Mouse (Mus musculus) activated CD4-positive, CD25-positive, alpha-beta regulatory T cell, adult 4 months (primary cell): Measurements from ENCODE around the gene Capza1. TPM values are rescaled to one million over a fixed set of nuclear protein-coding genes. Genes with fewer than 3 reads are reported as not detected.
A peak's percentile ranks its signal among the peaks of the same experiment; 100 is the strongest.
"Not testable (repeated sequence)": the region's sequence is repeated elsewhere in the genome, so short reads cannot be mapped to it uniquely, and the experiment has no call there.

Experiments
- ATAC-seq: one replicate; pipeline ENCODE4 v1.8.0; 2017
- polyA plus RNA-seq, 2 experiments: library from polyadenylated mRNA; unstranded; fragments of 100-300 nt; shearing (Covaris generic); gene quantifications; one replicate each; pipeline ENCODE4 v1.2.1; 2017

Gene Capza1
- polyA plus RNA-seq, 2 experiments from 2014 or later: 321 to 578 TPM

DNA sequence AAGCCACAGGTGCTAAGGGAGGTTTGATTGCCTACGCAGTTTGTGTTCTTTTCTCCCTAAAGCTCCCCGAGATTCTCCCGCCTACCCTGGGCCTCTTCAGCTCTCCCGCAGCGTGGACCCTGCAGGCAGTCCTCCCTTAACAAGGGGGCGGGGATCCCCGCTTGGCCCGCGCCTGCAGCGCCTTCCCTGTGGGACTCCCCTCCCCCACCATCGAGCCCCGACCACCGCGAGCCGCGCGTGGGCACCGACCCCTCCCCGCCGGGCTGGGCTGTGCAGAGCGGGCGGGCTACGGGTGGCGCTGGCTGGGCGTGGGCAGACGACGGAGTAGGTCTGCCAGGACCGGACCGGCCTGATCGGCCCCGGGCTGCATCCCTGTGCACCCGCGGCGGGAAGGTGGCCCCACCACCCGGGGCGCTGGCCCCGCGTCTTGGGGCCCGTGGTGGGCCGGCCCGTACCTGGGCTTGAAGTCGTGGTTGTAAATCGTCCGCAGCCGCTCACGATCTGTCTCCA lies 46.8 kb downstream of the Capza1 start:
- ATAC-seq: peak; percentile 21

DNA sequence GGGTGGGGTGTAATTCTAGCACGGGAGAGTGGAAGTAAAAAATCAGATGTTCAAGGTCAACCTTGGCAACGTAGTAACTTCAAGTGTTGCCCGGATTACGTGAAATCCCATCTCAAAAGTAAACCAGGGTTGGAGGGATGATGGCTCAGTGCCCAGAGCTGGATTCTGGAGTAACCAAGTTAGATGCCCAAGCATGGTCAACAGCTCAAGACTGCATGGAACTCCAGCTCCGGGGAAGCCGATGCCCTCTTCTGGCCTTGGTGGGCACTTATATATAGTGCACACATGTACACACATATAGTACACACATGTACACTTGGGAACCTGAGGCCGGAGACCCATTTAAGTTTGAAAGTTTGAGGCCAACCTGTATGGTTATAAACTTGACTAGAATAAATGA lies 48.2 kb downstream of the Capza1 start:
- ATAC-seq: no peak

DNA sequence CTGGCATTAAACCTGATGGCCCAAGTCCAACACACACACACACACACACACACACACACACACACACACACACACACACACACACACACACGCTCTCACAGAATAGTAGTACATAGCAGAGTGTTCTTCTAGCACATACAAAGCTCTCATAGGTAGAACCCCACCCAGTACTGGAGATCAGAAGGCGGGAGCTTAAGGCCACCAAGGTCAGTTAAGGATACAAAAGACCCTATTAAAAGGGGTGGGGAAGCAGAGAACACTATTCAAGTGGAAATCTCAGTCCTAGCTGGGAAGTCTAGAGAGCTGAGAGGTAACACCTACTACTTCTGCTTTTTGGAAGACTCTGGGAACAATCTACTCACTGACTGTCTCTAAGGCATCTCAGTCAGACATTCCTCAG lies 49.0 kb downstream of the Capza1 start:
- no peak for ATAC-seq

DNA sequence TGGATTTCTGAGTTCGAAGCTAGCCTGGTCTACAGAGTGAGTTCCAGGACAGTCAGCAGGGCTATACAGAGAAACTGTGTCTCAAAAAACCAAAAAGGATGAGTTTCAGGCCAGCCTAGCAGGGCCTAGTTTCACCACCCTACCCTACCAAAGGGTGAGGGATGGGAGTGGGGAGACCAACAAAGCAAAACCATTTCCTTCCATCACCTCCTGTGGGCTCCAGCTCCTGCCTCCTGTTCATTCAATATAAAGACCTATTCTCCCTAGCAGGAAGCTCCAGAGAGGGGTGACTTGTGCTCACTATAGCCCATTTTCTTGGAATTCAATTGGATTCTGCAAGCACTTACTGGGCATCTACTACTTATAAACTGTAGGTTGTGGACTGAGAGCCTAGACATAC lies 49.6 kb downstream of the Capza1 start:
- ATAC-seq: no peak

DNA sequence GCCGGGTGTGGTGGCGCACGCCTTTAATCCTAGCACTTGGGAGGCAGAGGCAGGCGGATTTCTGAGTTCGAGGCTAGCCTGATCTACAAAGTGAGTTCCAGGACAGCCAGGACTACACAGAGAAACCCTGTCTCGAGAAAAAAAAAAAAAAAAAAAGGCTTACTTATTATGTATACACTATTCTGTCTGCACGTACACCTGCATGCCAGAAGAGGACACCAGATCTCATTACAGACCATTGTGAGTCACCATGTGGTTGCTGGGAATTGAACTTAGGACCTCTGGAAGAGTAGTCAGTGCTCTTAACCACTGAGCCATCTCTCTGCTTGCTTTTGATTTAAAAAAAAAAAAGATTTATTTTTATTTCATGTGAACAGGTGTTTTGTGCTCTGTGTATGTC lies 51.1 kb downstream of the Capza1 start:
- not testable (repeated sequence) for ATAC-seq

DNA sequence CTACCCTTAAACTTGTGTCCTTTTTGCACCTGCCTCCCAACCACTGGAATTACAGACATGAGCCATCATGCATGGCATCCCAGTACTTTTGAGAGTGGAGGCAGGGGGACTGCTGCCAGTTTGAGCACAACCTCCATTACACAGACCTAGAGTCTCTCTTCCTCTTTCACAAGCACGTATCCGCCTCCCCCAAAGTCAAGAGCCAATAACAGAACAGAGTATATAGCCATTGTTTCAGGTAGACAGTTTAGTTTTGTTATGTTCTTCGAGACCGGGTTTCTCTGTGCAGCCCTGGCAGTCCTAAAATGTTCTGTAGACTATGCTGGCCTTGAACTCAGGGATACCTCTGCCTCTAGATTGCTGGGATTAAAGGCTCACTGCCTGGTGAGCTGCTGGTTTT lies 52.1 kb downstream of the Capza1 start:
- ATAC-seq: no peak

DNA sequence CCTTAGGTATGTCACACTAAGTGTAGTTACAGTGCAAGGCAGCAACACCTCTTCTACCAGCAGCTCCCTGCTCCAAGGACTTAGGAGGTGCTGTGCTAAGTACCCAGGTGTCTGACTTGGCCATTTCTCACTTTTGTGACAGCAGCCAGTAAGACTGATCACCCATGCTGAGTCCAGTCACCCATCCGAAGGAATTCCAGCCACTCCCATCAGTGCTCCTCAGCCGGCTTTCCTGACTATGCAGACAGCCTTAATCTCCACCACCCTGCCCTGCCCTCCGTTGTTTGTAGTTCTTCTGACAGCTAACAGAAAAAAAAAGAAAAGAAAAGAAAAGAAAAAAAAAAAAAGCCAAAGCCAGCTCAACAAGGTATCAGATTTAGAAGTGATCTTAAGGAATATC lies 52.6 kb downstream of the Capza1 start:
- no peak for ATAC-seq

DNA sequence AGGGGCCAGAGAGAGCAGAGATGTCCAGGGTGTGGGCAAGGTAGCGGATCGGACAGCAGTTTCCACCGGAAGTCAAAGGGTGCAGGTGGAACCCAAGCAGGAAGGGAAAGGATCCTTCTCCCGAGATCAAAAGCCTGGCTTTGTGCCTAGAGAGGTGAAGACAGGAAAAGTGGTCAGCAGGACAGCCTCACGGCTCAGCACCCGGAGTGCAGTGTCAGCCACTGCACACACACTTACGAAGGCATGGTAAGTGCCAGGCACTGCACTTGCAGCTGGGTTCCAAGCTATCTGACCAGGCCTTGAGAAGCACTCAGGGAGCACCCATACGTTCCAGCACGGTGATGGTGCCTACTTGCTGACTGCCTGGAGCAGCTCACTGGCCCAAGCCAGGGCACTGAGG lies 58.8 kb downstream of the Capza1 start:
- ATAC-seq: no peak

DNA sequence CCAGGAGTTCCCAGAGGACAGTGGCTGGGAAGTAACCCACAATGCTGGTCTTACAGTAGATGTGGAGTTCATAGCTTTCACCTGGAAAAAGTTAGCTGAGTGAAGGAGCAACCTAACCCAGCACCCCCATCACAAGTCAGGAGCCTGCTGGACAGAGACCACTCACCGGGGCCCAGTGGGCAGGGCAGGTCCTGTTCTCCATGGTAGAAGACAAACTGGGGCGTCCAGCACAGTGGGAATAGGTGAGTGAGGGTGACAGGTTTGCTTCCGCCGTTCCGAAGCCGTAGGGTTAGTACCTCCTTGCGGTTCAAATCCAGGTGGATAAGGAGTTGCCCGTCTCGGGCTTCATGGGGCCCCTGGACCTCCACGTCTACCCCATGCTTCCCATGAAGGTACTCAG lies 60.0 kb downstream of the Capza1 start:
- ATAC-seq: no peak

DNA sequence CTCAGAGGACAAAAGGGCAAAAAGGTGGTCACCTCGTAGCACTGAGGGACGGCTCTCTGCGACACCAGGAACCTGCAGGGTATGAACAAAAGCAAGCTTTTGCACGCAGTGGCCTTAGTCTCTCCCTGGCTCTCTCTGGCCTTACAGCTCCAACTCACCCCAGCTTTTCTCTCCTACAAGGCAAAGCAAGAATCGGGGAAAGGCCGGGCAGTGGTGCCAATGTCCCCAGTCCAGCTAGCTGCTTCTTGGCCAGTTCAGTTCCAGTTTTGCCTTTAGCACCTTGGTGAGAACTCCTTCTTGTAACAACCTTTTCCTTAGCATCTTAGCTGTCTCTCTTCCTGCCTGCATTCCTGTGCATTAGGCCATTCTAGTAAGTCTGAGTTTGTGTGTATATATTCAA lies 62.8 kb downstream of the Capza1 start:
- ATAC-seq: no peak

DNA sequence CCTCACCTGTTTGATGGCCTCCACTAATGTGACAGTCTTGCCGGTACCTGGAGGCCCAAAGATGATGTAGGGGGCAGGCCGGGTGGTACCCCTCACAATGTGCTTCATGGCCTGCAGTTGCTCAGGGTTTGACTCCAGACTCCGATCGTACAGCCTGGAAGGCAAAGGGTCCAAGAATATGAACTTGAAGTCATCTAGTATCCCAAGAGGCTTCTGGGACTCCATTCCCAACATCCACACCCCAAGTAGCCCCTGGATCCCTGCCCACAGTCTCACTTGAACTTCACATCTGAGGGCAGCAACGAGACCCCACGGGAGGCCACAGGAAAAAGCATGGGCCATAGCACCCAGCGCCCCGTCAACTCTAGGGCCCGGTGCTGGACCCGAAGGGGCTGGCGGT lies 63.6 kb downstream of the Capza1 start:
- ATAC-seq: no peak

DNA sequence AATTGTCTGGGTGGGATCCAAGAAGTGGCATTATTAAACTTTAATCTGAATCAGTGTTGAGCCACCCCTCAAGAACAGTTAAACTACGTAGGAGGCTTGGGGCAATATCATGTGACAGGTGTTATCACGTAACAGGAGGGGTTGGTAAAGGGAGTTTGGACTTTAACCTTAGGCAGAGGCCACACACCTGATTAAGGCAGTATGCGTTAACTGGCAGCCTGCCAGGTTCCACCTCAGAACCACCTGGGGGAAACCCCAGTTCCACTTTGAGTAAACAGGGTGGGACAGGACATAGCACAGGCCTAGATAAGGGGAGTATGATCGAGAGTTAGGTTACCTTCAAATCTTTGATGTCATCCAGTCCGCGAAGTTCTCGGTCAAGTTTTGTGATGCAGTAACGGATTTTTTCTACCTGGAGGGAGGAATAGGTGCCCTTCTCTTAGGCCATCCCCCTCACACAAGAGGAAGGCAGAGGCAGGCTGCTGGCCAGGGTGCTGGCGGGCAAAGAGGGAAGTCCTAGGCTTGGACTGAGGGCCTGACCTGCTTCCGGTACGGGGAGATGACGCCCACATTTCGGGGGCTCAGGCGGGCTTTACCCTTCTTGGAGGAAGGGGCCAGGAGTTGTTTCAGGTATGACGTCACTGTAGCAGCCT lies 67.7 kb downstream of the Capza1 start:
- peak; percentile 77 for ATAC-seq

DNA sequence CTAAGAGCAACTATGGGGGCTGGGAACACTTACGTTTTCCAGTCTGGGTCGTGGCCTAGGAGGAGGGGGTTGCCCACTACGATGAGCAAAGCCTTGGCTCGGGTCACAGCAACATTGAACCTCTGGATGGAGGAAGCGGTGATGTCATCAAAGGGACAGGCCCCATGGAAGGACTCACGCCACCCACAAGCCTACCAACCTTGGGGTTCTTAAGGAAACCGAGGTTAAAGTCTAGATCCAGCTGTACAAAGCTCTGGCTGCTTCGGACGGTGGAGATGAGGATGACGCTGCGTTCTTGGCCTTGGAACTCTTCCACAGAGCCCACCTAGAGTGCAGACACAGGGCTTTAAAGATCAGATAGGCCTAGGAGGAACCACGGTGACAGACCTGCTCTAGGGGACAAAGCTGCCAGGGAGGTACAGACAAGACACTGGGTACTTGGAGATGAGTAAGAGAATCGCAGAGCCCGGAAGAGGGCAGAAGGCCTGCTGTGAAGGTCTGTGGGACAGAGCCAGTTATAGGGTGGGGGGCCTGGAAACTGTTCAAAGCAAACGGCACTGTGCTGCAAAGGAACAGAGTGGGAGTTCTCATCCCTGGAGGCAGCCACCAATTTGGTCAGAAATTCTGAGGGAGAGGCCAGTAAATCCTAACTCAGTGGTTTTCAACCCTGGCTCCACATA lies 68.5 kb downstream of the Capza1 start:
- ATAC-seq: no peak

DNA sequence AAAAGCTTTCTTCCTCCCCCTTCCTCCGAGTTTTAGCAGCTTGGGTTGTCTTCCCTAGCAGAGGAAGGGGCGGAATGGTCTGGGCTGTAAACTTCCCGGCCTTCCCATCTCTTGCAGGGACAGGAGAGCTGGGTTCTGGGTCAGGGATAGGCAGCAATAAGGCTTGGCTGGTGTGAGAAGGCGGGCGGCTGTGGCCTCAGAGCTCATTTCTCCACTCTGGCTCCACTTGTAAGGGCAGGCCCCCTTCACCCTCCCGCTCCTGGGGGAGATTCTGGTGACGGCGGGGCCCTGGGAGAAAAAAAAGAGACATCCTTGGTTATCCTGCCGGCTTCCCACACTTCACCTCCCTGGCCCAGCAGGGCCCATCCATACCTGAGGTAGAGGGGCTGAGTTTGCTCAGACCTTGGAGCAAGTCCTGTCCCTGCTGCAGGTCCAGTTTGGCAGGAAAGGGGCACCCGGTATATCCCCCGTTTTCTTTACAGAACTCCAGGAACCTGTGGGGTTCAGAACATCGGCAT lies 69.3 kb downstream of the Capza1 start:
- no peak for ATAC-seq

DNA sequence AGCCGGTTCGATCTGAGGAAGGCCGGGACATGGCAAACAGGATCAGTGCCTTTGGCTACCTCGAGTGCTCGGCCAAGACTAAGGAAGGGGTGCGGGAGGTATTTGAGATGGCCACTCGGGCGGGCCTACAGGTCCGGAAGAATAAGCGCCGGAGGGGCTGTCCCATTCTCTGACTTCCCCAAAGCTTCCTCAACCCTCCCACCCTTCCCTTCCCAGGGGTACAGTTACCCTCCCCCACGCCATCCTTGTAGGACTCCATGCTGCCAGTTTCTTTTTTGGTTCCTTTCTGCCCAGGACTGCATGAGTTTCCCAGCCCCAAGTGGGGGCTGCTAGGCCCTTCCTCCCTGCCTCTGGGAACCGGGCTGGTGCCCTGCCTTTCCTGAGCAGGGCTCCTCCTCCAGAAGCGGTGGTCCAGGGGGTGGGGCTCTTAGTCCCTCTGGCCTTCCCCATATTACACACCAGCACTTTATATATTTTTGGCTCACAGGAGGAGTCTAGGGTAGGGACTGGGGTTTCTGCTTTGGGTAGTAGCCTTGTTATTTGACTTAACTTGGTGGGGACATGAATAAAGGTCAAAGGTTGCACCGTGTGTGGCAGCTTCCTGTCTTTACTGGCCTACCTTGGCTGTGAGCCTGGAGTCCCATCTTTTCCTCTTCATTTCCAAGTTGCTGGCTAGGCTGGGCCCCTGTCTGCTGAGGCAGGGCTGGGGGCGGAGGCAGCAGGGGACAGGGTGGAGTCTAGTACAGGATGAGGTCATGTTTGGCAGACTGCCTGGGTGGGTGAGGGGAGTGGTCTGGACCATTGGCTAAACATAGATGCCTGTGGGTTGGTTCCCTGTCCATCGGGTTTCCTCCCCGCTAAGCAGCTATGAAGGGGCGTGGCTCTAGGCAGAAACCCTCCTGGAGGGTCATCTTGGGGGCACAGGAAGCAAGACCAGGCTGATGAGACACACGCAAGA lies 70.2 kb downstream of the Capza1 start:
- peak; percentile 30 for ATAC-seq

DNA sequence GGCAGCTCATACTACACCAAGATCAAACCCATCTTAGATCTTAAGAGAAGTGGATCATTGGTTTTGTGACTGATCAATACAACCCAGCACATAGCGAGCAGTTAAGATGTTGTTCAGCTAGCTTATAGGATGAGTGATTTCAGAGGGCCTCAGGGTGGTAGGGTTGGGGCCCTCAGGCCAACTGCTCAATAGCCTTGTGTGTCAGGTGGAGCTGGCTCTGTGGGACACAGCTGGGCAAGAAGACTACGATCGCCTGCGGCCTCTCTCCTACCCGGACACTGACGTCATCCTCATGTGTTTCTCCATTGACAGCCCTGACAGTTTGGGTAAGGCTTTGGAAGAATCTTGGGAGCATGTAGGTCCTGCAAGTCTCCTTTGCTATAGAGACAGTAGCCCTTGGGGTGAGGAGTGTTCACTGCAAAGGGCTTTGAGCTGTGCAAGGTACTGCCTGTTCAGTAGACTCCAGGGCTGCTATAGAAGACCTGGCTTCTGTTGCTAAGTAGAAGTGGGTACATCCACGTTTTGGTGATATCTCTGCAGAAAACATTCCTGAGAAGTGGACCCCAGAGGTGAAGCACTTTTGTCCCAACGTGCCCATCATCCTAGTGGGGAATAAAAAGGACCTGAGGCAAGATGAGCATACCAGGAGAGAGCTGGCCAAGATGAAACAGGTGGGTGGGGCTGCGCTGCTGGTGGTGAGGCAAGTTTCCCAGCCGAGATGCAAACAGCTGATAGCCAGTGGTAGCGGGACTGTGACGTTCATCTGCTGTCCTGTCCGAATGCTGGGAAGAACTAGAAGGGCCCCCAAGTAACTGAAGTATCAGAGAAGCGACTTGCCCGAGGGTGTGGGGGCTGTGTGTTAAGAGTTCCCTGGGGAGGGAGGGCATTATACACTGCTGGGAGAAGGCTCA lies 71.7 kb downstream of the Capza1 start:
- ATAC-seq: no peak

DNA sequence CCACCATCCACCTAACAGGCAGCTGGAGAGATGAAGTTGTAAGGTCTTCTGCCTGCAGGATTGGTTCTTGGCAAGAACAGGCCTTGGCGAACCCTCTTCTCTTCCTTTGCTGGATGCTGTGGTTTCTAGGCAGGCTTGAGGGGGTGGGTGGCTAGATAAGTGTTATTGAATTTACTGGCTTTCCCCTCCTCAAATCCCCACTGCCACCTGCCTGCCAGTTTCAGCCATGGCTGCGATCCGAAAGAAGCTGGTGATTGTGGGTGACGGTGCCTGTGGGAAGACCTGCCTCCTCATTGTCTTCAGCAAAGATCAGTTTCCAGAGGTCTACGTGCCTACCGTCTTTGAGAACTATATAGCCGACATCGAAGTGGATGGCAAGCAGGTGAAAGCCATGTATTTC lies 72.6 kb downstream of the Capza1 start:
- no peak for ATAC-seq

DNA sequence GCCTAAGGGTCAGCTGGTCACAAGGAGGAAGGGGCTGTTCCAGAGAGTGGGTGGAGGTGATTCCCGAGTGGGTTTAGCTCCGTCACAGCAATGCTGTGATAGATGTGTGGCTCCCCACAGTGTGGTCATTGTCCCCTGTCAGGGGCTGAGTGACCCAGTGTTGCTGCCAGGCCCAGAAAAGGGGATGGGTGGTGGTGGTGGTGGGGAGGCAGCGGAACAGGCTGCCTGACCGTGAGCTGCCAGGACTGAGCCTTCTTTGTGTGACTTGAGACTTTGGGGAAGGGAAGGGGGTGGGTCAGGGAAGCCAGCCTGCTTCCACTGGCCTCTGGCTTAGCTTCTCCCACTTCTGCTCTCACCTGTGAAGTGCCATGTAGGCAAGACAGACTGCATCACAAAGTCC lies 73.3 kb downstream of the Capza1 start:
- ATAC-seq: no peak

DNA sequence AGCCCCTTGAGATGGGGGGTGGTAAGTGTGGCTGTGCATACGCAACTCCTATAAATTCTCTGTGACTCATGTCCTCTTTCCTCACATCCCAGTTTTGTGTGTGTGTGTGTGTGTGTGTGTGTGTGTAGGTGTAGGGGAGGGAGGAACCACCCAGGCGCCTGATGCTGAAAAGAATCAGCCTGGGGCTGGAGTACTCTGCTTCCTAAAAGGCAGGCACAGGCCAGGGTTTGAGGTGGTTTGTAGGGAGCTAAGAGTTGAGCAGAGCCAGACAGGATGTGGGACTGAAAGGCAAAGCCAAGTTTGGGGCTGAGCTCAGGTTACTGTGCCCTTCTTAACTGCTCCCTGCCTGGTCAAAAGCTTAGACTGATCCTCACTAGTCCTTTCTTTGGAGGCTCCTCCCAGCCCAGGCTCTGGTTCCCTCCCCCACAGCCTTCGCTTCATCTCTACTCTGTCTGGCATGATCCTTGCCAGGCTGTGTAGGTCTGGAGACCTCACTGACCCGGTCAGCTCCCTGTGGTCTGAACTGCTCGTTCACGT lies 73.8 kb downstream of the Capza1 start:
- ATAC-seq: no peak

DNA sequence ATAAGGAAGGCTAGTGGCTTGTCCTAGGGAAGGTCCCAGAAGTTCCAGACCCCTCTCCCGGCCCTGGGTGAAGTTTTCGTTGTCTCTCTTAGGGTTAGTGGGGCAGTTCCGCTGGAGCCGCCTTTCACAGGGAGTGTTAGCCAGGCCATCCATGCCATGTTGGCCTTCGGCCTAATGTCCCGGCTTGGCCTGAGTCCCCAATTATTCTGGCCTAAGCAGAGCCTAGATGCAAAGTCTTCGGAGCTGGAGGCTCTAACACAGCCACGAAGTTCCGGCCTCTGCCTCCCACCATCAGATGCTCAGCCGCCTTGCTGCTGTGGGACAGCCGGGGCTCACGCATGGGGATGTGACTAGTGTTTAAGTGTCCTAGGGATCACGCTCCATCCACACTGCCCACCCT lies 74.5 kb downstream of the Capza1 start:
- ATAC-seq: no peak

DNA sequence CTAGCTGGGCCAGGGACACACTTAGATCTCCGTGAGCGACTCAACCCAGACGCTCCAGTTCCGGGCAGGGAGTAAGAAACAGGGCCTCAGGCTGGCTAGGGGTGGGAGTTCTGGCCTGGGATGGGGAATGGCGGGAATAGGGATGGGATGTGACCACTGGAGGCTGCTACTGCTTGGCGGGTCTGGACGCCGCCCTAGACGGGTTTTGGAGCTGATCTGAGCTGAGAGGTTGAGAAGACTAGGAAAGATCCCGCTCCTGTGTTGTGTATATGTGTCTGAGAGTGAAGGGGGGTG lies 75.0 kb downstream of the Capza1 start:
- no peak for ATAC-seq
